Mouse (Mus musculus) spleen, adult 2 months (tissue): ENCODE measurements around the gene Ptprk.

Experiments used
- CTCF ChIP-seq: fragments of 200-500 bp; IDR thresholded peaks from 2 replicates; pipeline ENCODE4 v1.5.1; 2011; ENCODE audit warnings: mild to moderate bottlenecking, inconsistent platforms; ENCODE audit not compliant: insufficient read depth, insufficient read length, insufficient replicate concordance; ENCODE audit errors: extremely low read depth
- POLR2A ChIP-seq: fragments of 200-500 bp; IDR thresholded peaks from 2 replicates; pipeline ENCODE4 v1.6.1; 2011; ENCODE audit warnings: low read depth, low read length, inconsistent platforms

GRCm38 (mm10) chr10:28617203-28617602, 542.6 kb downstream of the Ptprk start:
- TF ChIP-seq POLR2A (no peak), CTCF (no peak)
